Mouse (Mus musculus): ENCODE measurements around the gene Selp.

Gene Selp

DNA sequence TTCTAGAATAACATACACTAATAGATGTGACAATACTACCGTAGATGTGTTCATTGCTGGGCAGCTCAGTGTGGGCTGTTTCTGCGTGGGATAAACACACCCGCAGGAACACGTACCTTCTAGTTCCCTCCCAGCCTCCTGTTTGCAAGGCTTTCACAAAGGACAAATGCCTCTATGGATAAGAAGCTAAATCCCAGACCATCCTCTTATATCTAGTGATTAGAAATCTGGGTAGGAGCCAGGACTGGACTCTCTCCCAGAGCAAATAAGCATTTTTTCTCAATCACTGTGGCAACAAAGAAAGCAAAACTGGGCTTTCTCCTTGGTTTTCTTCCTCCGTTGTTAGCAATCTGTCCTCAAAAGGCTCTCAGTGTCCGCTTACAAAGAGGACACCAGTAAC lies 63.4 kb downstream of the Selp start:
- DNase-seq (ENCODE audit: inconsistent ontology term) = no peak

DNA sequence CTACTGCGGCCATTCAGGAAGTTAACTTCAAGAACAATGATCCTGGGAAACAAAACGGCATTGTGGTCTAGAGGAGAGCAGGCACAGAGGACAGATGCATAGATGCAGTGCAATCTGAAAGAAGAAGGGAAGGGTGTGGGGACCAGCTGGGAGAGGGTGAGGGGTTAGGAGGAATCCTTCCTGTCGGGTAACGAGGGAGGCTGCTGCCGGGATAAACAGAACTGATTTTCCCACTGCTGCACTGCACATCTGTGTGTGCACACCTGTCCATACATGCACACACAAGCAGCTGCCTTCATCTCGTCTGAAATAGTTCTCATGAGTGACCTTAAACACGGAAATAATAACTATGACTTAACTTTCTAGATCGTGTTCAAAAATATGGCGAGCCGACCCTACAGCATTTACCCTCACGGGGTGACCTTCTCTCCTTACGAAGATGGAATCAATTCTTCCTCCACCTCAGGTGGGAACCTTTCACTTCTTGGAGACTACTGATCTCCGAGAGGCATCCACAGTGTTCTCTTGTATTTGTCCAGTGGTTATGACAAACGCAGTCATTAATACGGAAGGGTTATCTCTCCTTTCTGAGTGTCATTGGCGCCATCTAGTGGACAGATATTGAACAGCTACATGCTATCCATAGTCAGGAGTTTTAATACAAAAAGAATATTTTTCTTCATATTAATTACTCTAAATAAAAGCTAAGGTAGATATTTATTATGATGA lies 69.2 kb downstream of the Selp start:
- peak; percentile 56 for DNase-seq (ENCODE audit: inconsistent ontology term)

DNA sequence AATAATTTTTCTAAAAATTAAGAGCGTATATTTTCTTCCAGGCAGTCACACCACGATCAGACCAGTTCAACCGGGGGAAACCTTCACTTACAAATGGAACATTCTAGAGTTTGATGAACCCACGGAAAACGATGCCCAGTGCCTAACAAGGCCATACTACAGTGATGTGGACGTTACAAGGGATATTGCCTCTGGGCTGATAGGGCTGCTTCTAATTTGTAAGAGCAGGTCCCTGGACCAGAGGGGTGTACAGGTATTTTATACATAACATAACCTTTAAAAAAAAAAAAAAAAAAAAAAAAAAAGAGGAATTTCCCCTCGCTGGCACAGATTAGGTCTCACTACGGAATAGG lies 69.8 kb downstream of the Selp start:
- DNase-seq (ENCODE audit: inconsistent ontology term) = no peak

DNA sequence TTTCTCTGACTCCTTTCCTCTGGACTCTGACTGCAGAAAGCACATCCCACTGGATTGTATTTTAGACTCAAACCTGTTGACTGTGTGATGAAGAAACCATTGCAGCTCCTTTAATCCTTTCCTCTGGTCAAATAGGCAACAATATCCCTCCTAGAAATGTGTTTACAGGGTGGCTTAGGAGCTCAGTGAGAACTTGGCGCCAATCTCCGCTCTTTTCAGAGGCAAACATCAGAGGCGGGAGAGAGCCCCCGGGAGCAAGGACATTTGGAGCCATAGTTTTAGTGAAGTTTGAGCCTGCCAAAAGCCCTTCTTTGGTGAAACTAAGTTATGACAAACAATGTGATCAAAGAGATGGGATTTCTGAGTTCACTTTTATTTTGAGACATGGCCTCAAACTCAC lies 70.3 kb downstream of the Selp start:
- DNase-seq (ENCODE audit: inconsistent ontology term) = no peak

DNA sequence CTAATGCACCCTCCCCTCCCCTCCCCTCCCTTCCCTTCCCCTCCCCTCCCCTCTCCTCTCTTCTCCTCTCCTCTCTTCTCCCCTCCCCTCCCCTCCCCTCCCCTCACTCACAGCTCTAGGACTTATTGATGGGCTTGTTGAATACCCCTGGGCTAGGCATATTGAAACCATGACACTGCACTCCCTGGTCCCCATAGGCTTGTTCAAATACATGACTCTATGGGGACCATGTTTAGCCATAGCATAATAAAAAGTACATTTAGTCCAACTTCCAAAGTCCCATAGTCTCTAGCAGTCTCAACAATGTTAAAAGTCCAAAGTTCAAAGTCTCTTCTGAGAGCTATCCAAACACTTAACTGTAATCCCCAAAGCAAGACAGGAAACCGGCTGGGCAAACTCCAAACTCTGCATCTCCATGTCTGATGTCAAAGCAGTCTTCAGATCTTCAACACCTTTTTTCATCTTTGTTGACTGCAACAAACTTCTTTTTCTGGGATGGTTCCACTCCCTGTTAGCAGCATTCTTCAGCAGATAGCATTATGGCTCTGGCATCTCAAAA lies 72.0 kb downstream of the Selp start:
- no peak for DNase-seq (ENCODE audit: inconsistent ontology term)

DNA sequence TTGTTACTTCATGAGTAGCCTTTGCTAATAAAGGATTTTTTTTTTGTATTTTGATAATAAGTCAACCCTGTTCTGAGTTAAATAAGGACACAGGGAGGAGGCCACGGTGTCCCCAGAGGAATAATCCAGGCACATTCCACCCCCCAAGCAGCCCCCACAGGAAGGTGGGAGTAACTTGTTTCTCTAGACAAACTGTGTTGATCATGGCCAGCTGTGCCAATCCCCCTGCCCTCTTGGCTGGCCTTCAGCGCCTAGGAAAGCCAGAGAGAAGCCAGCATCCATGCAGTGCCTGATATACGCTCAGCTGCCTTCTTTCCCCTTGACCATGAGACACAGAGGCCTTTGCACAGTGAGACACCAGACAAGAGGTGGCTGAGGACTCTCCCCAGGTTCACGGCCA lies 84.5 kb downstream of the Selp start:
- DNase-seq (ENCODE audit: inconsistent ontology term) = no peak

All from Muller cell, postnatal 12 days (primary cell).